Mouse (Mus musculus): ENCODE results near the gene Defb35.

GRCm38 (mm10) chr8:21911931-21912330 is 26.2 kb upstream of the Defb35 start:
- TF ChIP-seq CTCF (IDR thresholded peaks at IDR 0.05; ENCODE audit: low read depth, low read length) (no peak), POLR2A (IDR thresholded peaks at IDR 0.05; ENCODE audit: borderline replicate concordance, low read depth, low read length) (no peak)

Measured in bone marrow macrophage, adult 2 months (primary cell).